Mouse (Mus musculus) lung, postnatal 25 days (tissue): Measurements from ENCODE around the gene Csnk1g2.

ENCODE experiments used
- DNase-seq: peaks from one replicate; pipeline ENCODE4 v3.0.0; 2022; ENCODE audit warnings: low spot score

The Csnk1g2 gene

GRCm38 (mm10) chr10:80622661-80623456, at the start of gene Csnk1g2:
Csnk1g2 (plus strand) TSS chr10:80622838.
- DNase-seq, result no peak

GRCm38 (mm10) chr10:80573944-80574343, 48.7 kb upstream of the Csnk1g2 start:
- DNase-seq, result no peak

GRCm38 (mm10) chr10:80574896-80575295, 47.7 kb upstream of the Csnk1g2 start:
- no peak for DNase-seq

- no peak for DNase-seq
These were observed 46.7 kb upstream of the Csnk1g2 start for GRCm38 (mm10) chr10:80575925-80576324.

GRCm38 (mm10) chr10:80576351-80577194, 46.1 kb upstream of the Csnk1g2 start:
- no peak for DNase-seq

GRCm38 (mm10) chr10:80577195-80578130, 45.2 kb upstream of the Csnk1g2 start, which contains the start of gene Klf16:
Klf16 (minus strand) TSS chr10:80577321.
- peak; percentile 98 for DNase-seq

DNA sequence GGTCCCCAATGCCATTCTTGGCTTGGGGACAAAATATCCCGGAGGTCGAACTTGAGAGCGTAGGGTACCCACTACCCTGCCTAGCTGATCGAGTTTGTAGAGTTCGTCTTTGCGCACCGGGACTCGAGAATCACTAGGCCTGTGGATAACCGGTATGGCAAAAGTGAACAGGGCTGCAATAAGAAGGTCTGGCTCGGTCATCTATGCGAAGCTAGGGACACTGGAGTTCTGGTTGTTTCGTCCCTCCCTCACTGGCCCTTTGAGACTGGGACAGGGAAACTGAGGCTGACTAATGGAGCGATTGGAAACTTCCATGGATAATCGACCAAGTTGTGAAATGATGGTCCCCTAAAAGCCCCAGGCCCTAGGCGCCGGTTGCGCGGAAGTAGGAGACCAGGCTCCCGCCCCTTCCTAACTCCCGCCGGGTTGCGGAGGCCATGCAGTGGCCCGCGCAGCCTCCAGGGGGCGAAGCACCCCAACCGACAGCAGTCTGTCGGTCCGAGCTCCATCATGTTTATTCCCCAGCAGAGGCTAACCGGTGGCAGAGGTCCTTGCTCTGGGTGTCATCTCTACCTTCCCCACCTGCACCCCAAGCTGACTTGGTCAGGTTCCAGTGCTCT, 44.4 kb upstream of the Csnk1g2 start:
- DNase-seq, result peak; percentile 86

DNA sequence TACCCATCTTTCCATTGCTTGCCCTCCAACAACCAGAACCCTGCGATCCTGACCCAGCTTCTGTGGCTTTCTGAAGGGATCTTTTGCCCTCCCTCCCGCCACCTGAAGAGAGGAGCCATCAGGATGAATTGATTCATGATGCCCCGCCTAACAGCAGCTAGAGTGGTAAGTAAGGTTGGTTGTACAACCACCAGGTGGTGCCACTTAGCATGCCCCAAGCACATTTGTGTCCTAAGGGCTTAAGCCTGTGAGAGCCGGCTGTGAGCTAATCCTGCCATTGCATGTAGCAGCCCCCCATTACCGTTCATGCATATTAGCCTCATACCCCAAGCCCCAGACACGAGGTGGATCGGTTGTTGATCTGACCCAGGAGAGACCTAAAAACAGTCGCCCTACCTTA, 43.7 kb upstream of the Csnk1g2 start:
- DNase-seq, result peak; percentile 76

DNA sequence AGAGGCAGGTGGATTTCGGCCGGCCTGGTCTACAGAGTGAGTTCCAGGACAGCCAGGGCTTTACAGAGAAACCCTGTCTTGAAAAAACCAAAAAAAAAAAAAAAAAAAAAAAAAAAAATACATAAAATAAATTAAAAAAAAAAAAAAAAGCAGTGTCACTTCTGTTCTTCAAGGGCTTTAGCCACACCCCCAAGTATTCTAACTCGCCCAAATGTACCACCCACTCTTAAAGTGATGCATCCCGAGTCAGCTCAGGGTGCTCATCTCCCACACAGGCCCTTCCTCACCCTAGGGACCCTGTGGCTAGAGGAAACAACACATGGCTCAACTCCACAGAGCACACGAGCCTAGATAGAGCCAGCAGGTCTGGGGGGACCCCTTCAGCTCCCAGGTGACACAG, 39.6 kb upstream of the Csnk1g2 start:
- DNase-seq, result no peak

DNA sequence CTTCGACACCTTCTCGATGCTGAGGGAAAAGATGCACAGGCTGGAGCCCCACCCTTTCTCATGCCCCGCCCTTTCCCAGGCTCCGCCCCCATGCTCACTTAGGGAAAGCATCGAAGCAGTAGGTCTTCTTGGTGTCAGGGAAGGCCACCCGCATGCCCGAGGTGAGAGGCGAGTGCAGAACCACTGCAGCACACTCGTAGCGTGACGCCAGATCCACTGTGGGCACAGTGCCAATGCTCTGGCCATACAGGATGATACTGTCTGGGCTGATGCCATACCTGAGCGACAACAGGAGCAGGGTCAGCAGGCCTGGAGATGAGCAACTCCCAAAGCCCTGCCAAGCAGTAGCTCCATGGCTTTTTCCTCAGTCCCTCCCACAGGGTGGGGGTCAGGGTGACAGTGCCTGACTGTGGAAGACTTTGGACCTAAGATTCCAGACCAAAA, 38.6 kb upstream of the Csnk1g2 start:
- DNase-seq, result no peak

GRCm38 (mm10) chr10:80584642-80585552, 37.7 kb upstream of the Csnk1g2 start:
- DNase-seq, result no peak

GRCm38 (mm10) chr10:80585581-80585980, 37.1 kb upstream of the Csnk1g2 start:
- no peak for DNase-seq

GRCm38 (mm10) chr10:80586407-80587304, 36.0 kb upstream of the Csnk1g2 start:
- no peak for DNase-seq

DNA sequence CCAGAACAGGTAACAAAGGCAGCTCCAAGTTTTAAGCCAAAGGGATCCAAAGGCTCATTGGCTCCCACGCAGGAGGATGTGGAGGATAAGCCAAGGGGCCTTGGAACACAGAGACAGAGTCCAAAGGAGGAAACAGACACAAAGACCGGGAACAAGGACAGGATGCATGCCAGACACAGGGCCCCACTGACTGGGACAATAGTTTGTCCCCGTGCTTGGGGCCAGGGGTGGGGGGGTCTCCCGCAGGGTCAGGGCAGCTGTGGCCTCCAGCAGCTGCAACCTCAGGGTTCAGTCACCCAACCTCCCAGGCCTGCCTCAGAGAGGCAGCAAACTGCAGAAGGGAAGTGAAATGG, 35.4 kb upstream of the Csnk1g2 start:
- peak; percentile 64 for DNase-seq

- DNase-seq, result no peak
These were observed 33.3 kb upstream of the Csnk1g2 start for GRCm38 (mm10) chr10:80589127-80589878.

DNA sequence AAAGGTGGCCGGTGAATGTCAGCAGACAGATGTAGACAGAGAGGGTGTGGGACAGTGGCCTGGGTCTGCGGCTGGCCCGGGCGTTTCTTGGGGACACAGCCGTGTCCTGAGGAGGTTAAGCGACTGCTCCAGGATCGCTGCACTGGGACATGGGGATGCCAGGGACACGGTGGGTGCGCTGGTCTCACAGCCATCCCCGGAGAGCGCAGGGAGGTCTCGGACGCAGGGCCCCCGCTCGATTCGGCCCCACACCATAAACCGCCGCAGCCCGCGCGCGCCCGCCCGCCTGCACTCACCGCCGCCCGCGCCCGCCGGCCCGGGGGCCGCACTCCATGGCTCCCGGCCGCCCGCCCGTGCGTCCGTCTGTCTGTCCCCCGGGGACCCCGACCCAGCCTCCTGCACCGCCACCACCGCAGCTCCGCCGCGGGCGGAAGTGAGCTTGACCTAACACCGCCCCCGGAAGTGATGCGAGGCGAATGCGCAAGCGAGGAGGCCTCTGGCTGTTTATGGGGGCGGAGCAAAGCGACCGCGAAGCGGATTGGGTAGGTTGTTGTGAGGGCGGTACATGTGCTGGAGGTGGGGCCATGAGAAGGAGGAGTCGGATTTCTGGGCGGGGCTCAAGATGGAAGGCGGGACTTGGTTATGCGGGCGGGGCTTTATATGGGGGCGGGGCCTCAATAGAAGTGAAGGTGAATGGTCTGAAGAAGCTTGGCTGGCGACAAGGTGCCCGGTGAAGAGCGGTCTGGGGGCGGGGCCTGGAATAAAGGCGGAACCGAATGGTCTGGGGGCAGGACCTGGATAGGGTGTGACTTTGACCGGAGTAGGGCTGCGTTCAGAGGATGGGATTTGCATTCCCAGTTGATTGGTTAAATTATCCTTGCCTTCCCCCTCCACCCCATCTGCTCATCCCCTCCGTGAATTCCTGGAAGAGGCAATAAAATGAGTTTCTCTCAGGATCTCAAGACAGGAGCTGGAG, 32.5 kb upstream of the Csnk1g2 start, which contains the start of gene Abhd17a:
TSS of gene Abhd17a (minus strand) at position 463 of the 976 bp plus-strand sequence.
- DNase-seq, result peak; percentile 95

DNA sequence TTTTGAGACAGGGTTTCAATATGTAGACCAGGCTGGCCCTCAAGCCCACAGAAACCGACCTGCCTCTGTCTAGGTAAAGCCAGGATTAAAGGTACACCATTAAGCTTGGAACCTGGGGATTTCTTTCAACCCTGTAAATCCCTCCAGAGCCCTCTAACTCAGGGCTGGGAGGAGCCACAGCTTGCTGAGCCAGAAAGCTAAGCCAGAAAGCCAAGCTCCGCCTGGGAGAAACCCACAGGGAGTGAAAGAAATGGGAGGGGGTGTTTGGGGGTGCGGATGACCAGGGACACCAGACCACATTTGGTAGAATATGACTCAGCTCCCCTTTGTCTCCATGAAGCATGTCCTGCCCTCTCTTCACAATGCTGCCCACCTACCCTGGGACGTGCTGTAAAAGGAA, 26.3 kb upstream of the Csnk1g2 start:
- DNase-seq, result no peak
